Mouse (Mus musculus): ENCODE results near the gene Prpf19.

- TF ChIP-seq POLR2A (IDR thresholded peaks at IDR 0.05; ENCODE audit: low read depth, low read length) (no peak), CTCF (IDR thresholded peaks at IDR 0.05; ENCODE audit: extremely low read depth, insufficient read depth, insufficient read length, insufficient replicate concordance) (no peak)
Measured at GRCm38 (mm10) chr19:10937110-10937563, 42.1 kb downstream of the Prpf19 start, which contains the start of gene Ptgdr2.

All from spleen, adult 2 months (tissue).